Comparison of ENCODE assay signal across 9 mouse cellular contexts in genomic region chr11:111532457-111532856, GRCm38 (mm10).
DNase-seq lines count a peak whose midpoint lies in the region; ATAC-seq and TF ChIP-seq lines count a peak whose summit lies in the region.
"Had no signal": no experiment of that assay in that cellular context is flagged by ENCODE, and none has a peak within 500 bp of the region (broad histone marks: within the 10 kb centered on the region; RNA-seq: fewer than 3 reads in every experiment).

No protein-coding gene starts in this region.

- ATAC-seq in midbrain, postnatal 0 days (ENCODE audit: low FRiP score), result no peak
- ATAC-seq in midbrain, embryonic 15.5 days (replicated peaks), result no peak
- peak; percentile 50; the same call in 1 of the 2 replicates for ATAC-seq in common myeloid progenitor, adult 5-6 weeks (replicated peaks; ENCODE audit: low read depth, poor library complexity, severe bottlenecking)
- no peak for ATAC-seq in midbrain, embryonic 13.5 days

- no peaks in the 10 kb centered on the region for H3K4me1 ChIP-seq in heart, embryonic 10.5 days
- no peaks in the 10 kb centered on the region for H3K4me1 ChIP-seq in midbrain, postnatal 0 days (ENCODE audit: insufficient read depth, low read length)
- no peaks in the 10 kb centered on the region for H3K4me1 ChIP-seq in midbrain, embryonic 15.5 days
- no peaks in the 10 kb centered on the region for H3K4me1 ChIP-seq in midbrain, embryonic 13.5 days (replicated peaks)
- H3K4me1 ChIP-seq: hindbrain, embryonic 15.5 days had no signal

- H3K36me3 ChIP-seq in heart, embryonic 10.5 days, result no peaks in the 10 kb centered on the region
- no peaks in the 10 kb centered on the region for H3K36me3 ChIP-seq in midbrain, postnatal 0 days (ENCODE audit: insufficient read depth, low read length)
- no peaks in the 10 kb centered on the region for H3K36me3 ChIP-seq in midbrain, embryonic 15.5 days (replicated peaks)
- no peaks in the 10 kb centered on the region for H3K36me3 ChIP-seq in midbrain, embryonic 13.5 days
- H3K36me3 ChIP-seq: hindbrain, embryonic 15.5 days had no signal

- peak; percentile 89 for TF ChIP-seq CTCF in midbrain, postnatal 0 days (IDR thresholded peaks at IDR 0.05)

- DNase-seq in heart, postnatal 10 days, result peak; percentile 14 to 41
- DNase-seq in heart, embryonic 10.5 days (ENCODE audit: low spot score), result no peak
- peak; percentile 75 for DNase-seq in midbrain, postnatal 0 days (ENCODE audit: low spot score)
- DNase-seq in naive thymus-derived CD4-positive, alpha-beta T cell, adult 2 months (ENCODE audit: low read depth), result peak; percentile 8
- DNase-seq in spleen, postnatal 4 days (ENCODE audit: low spot score in 2 of 2), result no peak

- no peak overlapping the region for H3K4me3 ChIP-seq in heart, embryonic 10.5 days
- H3K4me3 ChIP-seq in midbrain, postnatal 0 days (ENCODE audit: low read depth, low read length), result no peak overlapping the region
- H3K4me3 ChIP-seq in midbrain, embryonic 15.5 days, result no peak overlapping the region
- H3K4me3 ChIP-seq in midbrain, embryonic 13.5 days (replicated peaks), result no peak overlapping the region
- H3K4me3 ChIP-seq: hindbrain, embryonic 15.5 days had no signal

- 39% methylated on average over 5 of the region's 5 CpGs for WGBS in heart, embryonic 10.5 days
- WGBS in midbrain, postnatal 0 days, result 24% methylated on average over 5 of the region's 5 CpGs
- 30% methylated on average over 5 of the region's 5 CpGs for WGBS in midbrain, embryonic 15.5 days
- 33% methylated on average over 5 of the region's 5 CpGs for WGBS in midbrain, embryonic 13.5 days

- H3K9me3 ChIP-seq in heart, embryonic 10.5 days, result no peaks in the 10 kb centered on the region
- H3K9me3 ChIP-seq in midbrain, postnatal 0 days (ENCODE audit: low read length), result no peaks in the 10 kb centered on the region
- no peaks in the 10 kb centered on the region for H3K9me3 ChIP-seq in midbrain, embryonic 15.5 days
- H3K9me3 ChIP-seq in midbrain, embryonic 13.5 days, result no peaks in the 10 kb centered on the region
- H3K9me3 ChIP-seq: hindbrain, embryonic 15.5 days had no signal

- no peak overlapping the region for H3K27ac ChIP-seq in heart, embryonic 10.5 days
- no peak overlapping the region for H3K27ac ChIP-seq in midbrain, postnatal 0 days (ENCODE audit: low read depth, low read length)
- H3K27ac ChIP-seq in midbrain, embryonic 15.5 days, result no peak overlapping the region
- no peak overlapping the region for H3K27ac ChIP-seq in midbrain, embryonic 13.5 days
- H3K27ac ChIP-seq: hindbrain, embryonic 15.5 days had no signal

- intact Hi-C loops in heart, postnatal 10 days (cut with DNase I), result loop anchor here (5.0 kb wide), 1 partner anchor 1165 kb away; no protein-coding TSS in a partner anchor

- H3K9ac ChIP-seq in midbrain, postnatal 0 days (replicated peaks; ENCODE audit: low read length, poor library complexity, severe bottlenecking), result no peak overlapping the region
- no peak overlapping the region for H3K9ac ChIP-seq in midbrain, embryonic 15.5 days
- no peak overlapping the region for H3K9ac ChIP-seq in midbrain, embryonic 13.5 days (replicated peaks)
- H3K9ac ChIP-seq: hindbrain, embryonic 15.5 days had no signal

- H3K27me3 ChIP-seq in heart, embryonic 10.5 days (ENCODE audit: insufficient read depth, poor library complexity, severe bottlenecking), result no peaks in the 10 kb centered on the region; the same call in 1 of the 2 replicates
- H3K27me3 ChIP-seq in midbrain, postnatal 0 days (ENCODE audit: insufficient read depth, low read length), result no peaks in the 10 kb centered on the region
- no peaks in the 10 kb centered on the region; the same call in 1 of the 2 replicates for H3K27me3 ChIP-seq in midbrain, embryonic 15.5 days (replicated peaks)
- H3K27me3 ChIP-seq in midbrain, embryonic 13.5 days, result peaks cover 13% of the 10 kb centered on the region; the same call in 1 of the 2 replicates

- no peak overlapping the region for H3K4me2 ChIP-seq in midbrain, postnatal 0 days (ENCODE audit: low read depth, low read length, poor library complexity, severe bottlenecking)
- H3K4me2 ChIP-seq in midbrain, embryonic 15.5 days, result no peak overlapping the region
- H3K4me2 ChIP-seq in midbrain, embryonic 13.5 days (replicated peaks), result no peak overlapping the region
- H3K4me2 ChIP-seq: hindbrain, embryonic 15.5 days had no signal

Comparison
In these comparisons a context has a peak if more than half of its experiments do, and no peak if none do; other contexts are left out.
1. DNase-seq: peak in heart, postnatal 10 days (2 of 2), midbrain, postnatal 0 days (single experiment) and naive thymus-derived CD4-positive, alpha-beta T cell, adult 2 months (single experiment); none in heart, embryonic 10.5 days (single experiment) and spleen, postnatal 4 days (0 of 2).